Mouse (Mus musculus) induced T-regulatory cell, adult 2 months (primary cell): ENCODE results near the gene Rin2.

ENCODE experiments used
- DNase-seq: peaks from one replicate; pipeline ENCODE4 v3.0.0-alpha.2; 2012; ENCODE audit warnings: low read depth

Rin2 gene

DNA sequence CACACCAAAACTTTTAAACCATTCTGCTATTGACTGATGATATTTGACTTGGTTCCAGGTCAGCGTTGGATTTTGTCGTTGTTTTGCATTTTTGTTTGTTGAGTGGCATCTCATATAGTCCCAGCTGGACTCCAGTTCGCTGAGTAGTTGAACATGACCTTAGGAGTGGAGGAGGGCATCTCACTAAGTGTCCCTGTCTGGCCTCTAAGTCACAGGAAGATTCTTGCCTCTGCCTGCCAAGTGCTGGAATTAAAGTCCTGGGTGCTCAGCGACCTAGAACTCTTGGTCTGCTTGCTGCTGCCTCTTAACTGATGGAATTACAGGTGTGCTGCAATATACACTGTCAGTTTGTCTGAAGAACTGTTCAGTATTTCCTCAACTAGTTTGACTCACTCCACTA lies 154.2 kb downstream of the Rin2 start:
- no peak for DNase-seq

DNA sequence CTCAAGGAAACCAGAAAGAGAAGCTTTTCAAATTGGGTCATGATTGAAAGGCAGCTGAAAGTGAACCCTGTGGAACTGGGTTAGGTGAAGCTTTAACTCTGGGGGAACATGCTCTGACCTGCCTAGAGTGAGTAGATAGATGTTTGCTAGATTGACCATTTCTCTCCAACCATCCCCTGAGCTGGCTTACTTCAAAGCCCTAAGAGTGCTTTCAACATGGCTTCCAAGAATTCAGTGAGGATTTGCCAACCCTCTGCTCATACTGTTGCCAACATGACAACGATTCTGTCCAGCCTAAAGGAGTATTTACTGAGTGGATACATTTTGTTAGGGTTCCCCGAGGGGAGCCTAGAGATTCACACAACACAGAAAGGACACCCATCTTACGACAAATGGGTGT lies 155.4 kb downstream of the Rin2 start:
- DNase-seq, result no peak

DNA sequence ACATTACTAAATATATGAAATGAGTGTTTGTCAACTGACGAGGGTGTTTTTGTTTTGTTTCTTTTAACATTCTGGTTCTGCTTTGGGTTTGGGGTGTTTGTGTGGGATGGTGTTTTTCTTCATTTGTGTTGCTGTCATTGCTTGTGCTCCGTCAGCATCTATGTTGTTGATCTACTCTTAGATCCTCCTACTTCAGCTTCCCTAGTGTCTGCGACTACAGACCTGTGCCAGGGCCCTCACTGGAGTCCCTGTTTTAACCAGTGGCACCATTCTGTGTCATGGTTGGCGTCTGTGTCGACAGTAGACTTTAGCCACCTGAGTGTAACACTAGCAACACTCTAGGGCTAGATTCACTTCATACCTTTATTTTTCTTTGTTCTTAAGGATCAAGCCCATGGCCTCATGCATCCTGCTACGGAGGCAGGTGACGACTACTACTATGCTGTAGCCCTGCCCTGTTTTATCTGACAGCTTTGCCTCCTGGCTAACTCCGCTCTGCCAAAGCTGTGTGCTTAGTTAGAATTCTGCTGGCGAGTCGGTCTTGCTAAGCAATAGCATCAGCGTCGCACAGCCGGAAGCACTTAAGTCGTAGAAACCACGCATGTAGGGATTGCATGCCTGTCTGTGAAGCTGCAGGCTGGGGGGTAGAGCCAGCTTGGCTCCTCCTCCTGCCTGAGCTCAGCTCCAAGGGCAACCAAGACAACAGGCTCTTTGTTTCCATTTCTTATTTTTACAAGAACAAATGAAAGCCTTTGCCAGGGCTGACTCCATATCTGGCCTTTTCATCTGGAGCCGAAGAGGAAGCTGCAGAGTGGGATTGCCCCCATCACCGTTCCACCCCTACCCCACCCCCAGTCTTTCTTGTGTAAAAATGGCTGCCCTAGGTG lies 157.2 kb downstream of the Rin2 start:
- DNase-seq, result peak; percentile 90

DNA sequence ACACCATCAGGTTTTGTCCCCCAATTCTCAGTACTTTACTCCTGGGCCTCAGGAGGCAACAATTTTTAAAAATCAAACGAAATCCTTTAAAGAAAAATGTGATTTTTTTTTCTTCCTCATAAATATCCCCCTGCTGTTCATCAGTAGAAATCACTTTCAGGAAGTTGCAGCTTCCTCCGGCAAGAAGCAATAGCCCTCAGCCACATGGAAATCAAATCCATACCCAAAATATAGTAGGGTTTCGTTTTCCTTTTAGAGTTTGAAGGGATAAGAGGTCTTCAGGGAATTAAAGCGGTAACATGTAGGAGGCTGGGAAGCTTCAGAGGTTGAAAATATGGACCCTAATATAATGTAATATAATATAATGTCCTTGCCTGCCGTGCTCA lies 157.8 kb downstream of the Rin2 start:
- no peak for DNase-seq

DNA sequence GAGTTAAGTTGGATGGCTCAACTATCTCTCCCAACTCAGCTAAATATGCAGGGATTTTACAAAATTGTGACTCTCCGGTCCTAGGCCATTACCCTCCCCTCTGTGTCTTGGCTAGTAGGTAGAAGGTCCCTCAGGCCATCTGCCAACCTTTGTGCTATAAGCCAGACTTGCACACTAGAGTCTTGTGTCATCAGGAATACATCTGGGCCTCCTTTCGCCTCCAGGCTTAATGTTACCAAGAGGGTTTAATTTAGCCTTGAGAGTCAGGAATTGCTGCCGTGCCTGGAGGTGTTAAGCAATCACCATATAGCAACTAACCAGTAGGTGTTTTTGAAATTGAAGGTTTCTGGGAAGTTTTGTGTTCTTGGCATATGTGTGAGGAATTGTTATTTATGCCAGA lies 158.3 kb downstream of the Rin2 start:
- peak; percentile 19 for DNase-seq

DNA sequence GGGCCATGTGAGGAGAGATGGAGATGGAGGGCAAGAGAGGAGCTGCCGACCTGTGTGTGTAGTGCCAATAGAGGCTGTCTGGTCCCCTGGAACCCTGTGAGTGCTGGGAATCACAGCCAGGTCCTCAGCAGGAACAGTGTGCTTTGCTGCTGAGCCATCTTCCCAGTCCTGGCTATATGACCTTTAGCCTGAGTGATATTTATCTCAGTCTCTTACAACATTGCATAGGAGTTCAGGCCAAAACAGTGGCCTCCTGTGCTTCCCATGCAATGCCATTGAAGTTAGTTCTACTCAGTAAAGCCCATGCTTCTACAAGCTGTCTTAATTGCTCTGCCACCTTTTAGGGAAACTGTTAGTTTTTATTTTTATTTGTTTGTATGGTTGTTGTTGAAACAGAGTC lies 160.9 kb downstream of the Rin2 start:
- no peak for DNase-seq

DNA sequence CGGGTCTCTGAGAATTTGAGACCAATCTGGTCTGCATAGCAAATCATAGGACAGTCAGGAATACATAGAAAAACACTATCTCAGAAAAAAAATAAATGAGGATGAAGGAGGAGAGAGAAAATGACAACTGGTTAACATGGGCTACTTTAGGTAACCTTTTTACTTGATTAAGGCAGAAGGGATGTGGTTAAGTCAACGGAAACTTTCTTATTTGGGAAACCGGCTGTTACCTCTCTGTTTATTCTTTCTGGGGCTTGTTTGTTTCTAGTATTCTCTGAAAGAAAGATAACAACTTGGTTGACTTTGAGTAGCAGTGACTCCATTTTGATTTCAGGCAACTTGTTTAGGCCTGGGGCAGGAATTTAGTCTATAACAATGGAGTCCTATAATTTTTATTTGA lies 163.7 kb downstream of the Rin2 start:
- DNase-seq, result peak; percentile 82

DNA sequence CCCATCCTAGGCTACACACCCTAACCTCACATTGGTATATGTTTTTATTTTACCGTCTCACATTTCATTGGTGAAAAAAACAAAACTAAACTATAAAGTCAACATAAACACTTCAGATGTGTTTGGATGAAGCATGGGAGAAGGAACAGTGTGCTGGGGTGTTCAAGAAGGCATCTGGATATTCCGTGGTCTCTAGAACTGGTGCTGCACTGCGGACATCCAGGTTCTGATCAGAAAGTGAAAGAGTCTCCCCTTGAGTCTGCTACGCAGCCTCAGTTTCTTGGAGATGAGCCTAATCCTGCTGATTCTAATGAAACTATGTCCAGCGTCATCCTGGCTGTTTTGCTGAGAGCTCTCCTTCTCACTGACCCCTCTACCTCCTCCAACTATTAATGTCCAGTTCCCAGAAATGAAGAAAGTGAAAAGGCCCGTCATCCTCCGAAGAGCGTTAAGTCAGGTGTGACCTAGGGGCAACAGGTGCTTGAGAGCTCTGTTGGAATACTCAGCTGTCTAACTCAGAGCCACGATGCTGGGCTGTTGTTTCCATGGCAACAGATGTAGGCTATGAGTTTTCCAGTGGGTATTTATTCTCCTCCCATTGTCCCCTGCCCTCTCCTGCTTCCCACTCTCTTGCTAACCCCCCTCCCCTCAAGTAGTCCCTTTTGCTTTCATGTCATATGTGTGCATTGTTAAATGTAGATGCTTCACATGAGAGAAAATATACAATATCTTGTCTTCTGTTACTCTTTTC lies 164.7 kb downstream of the Rin2 start:
- no peak for DNase-seq

DNA sequence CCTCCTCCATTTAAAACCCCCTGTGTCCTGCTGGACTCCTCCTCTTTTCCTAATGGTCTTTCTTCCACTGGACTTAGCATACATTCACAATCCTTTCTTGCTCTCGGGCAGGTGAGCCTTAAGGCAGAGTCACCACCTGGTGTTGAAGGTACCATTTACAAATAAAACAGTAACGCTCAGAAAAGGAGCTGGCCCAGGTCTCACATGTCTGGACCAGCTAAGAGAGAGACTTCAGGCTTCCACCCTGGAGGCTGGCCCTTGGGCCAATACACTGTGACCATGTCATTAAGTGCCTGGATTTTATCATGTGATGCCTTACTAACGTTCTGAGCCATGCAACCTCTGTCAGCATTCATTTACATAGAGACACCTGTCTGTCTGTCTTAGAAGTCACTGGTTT lies 165.3 kb downstream of the Rin2 start:
- DNase-seq, result no peak

DNA sequence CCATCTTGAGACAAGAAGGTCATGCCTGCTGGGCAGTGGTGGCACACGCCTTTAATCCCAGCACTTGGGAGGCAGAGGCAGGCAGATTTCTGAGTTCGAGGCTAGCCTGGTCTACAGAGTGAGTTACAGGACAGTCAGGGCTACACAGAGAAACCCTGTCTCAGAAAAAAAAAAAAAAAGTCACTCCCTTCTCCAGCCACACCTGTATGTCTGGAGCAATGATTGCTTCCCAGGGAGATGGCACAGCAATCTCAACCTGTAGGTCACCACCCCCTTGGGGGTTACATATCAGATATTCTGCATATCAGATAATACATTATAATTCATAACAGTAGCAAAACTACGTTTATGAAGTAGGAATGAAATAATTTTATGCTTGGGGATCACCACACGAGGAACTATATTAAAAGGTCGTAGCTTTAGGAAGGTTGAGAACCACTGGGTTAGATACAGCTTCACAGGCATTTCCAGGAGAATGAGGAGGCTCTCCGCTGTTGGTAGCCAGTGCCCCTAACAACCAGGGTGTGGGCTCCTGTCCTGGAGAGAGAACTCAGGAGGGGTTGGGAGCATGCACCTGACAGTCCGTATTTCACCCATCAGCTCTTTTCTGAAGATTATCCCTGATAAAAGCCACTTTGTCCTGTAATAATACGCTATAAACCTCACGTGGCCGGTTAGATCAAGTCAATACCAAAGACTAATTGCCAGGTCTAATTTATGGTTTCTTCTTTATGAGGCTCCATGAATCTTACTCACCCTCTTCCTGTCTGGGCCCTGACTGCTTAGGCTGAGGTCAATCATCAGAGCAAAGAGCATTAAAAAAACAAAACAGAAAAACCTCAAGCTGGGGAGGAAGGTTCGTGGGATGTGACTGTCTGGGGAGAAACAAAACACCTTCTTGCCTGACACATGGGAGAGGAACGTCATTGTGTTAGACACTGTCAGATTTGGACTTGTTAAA lies 166.2 kb downstream of the Rin2 start:
- peak; percentile 70 for DNase-seq

DNA sequence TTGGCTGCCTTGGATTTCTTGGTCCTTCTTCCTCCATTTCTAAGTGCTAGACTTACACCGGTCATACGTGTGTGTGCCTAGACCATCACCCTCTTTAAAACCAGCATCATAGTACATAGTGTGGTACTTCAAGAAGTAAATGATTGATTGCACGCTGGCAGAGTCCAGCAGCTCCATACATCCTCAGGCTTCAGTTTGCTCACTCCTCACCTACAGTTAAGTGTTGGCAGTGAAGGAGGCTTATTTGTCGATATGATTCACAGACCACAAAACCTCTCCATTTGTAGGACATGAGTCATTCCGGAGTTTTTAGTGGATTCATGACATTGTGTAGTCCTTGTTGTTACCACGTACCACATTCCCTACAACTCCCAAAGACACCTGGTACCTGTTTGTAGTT lies 168.3 kb downstream of the Rin2 start:
- DNase-seq, result no peak

DNA sequence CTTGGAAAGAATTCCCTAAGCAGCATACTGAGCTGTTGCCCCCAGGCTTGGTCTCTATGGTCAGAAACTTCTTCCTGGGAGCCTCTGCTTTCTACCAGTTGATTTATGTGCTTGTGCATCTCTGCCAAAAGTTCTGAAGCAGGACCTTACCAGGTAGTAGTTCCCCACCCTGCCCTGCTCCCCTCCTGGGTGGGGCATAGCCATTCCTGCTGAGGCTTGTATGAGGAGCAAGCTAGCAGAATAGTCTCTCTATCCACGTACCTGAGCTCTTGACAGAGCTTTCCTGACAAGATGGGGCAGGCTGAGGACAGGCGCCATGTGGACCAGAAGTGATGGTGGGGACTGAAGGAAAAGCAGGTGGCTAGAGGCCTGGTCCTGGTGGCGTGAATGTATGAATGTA lies 171.6 kb downstream of the Rin2 start:
- no peak for DNase-seq

DNA sequence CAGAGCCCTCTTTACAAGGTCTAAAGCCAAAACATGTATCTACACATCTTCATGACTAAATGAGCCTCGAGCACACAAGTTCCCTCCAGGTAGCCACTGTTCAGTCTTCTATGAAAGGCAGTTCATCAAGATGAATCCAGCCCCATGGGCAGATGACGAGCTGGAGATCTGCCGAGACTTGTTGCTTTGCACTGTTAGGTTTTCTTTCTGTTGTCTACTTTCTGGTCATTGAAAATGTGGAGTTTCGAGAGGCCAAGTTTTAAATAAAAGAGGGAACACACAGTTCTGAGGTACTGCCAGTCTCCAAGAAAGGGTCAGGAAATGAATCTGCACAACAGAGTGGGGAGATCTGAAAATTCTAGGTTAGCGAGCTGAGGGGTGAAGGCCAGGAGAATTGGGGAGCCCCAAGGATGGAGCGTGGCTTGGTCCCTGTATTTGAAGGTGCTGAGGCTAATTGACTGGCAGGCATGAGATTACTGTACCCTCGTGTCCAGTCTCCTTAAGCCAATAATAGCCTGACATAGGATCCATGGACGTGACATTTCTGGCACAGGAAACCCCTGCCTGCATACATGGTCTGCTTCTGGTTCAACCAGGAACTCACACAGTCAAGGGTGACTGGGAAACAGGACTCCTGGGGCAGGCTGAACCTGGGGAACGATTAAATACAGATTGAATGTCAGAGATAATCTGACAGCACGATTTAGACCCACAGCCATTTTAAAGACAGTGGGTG lies 174.3 kb downstream of the Rin2 start:
- no peak for DNase-seq

DNA sequence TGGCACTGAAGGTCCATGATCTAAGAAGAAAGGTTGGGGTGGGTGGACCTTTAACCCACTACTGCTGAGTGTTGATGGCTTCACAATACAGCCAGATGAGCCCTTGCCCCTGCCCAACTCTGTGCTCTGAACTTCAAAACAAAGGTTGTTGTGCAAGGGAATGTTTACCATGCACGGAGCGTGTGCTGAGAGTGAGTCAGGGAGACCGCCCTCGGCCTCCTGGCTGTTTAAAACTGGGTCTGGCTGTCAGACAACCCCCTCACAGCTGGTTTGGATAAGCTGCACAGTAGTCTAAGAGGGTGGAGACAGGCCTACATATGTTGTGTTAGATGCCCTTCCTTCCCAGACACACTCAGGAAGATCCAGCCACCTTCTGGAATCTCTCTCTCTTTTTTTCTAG lies 175.8 kb downstream of the Rin2 start:
- no peak for DNase-seq

DNA sequence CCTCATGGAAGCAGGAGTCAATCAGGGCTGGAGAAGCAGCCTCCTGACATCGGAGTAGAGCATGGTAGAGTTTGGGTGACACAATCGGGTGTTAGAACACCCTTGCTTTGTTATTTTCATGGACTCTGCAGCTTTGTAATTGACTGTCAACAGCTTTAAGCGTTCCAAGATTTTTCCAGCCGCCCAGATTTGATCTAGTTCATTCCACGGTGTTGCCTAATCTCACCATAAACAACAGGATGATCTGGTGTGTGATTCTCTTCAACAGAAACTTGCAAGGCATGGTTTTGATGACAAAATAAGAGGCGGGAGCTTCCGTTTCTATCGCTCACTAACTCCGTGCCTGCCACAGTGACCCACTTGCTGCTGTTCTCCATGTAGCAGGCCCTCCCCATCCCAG lies 180.8 kb downstream of the Rin2 start:
- no peak for DNase-seq

DNA sequence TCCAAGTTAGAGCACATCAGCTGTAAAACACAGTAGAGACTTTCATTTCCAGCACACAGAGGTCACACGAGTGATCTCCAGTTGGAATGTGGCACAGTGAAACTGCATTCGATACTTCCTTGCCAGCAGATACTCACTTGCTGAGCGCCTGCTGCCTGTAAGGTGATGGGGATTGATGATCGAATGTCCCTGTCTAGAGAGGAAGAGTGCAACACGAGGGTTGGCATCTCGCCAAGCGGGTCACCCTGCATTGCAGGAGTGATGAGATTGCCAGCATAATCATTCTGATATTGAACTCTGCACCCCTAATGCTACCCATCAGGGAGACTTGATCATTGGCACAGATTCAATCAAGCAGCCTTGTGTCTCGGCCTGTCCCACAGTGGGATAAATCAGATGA lies 182.8 kb downstream of the Rin2 start:
- DNase-seq, result no peak

DNA sequence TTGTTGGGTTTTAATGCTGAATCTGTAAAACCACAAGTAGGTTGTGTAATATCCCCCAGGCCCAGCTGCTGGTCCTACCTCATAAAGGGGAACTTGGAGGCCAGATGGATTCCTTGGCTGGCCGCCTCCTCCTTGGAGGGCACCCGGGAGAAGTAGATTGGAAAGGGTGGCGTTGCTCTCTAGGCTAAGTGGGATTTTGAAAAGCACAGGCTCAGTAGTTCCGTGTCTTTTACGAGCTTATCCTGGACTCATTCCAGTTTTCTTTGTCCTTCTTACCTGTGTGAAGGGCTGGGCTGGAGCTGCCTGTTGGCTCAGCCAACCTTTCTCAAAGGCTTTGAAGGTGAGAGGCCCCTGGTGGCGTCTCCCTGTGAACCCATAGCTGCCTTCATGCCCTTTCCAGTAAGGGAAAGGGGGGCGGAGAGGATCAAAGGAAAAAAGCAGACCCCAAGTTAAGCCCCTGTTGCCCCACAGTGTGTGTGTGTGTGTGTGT lies 184.5 kb downstream of the Rin2 start:
- DNase-seq, result no peak

DNA sequence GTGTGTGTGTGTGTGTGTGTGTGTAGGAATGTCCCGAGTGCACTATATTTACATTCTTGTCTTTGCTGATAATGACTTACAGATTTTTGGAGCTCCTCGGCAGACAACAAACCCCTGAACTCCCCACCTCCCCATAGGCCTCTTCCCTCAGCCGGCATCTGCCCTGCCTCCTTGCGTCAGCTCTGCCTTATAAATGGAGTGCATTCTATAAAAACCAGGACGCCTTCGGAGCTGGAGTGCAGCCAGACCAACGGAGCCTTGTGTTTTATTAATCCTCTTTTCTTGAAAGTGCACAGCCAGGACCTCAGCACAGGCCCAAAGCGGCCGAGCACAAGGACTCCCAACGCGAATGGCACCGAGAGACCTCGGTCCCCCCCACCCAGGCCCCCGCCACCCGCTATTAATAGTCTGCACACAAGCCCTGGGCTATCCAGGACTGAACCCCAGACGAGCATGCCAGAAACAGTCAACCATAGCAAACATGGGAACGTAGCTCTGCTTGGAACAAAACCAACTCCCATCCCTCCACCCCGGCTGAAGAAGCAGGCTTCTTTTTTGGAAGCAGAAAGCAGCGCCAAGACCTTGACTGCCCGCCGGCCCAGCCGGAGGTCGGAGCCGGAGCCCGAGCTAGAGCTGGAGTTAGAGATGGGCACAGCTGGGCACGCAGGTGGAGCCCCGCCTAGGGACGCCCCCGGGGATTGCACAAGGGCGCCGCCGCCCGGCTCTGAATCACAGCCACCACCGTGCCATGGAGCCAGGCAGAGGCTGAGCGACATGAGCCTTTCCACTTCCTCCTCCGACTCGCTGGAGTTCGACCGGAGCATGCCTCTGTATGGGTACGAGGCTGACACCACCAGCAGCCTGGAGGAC lies 185.2 kb downstream of the Rin2 start:
- DNase-seq, result no peak

DNA sequence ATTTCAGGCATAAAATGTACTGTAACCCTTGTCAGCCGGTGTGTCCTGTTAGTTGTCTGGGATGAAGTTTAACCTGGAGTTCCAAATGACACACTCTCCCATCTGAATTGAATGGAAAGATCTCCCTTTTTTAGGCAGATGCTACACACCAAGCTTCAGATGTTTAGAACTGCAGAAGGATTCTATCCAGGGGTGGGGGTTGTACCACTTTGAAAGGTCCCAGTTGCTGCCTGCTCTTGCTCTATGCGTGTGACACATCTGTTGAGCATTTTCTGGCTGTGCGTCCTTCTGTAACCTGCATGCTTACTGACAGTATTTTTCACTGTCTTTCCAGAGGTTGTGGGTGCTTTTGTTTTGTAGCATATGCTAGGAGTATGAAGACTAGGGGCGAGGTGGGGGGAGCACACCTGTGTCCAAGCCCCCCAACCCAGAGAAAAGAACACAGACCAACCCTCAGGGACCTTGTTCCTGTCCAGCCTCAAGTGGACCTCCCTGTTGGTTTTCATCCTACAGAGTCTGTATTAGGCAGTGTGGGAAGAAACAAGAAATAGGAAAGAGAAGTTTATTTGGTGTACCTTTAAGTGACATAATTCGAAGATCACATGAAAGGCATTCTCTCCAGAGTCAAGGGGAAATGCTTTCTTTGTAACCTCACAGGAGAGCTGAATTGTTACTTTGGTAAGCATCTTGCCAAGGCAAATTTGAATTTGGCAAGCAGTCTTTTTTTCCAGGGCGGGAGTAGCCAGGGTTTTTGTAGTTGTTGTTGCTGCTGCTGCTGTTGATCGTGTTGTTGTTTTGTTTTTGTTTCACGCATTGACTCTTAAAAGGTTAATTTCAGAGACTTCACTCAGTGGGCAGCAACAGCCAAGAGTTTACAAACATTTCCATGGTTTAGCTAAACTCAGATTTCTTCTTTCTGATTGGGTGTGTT lies 186.4 kb downstream of the Rin2 start:
- no peak for DNase-seq
